Mouse (Mus musculus): Measurements from ENCODE around the gene Mcrip2.
"Not testable (repeated sequence)": the region's sequence is repeated elsewhere in the genome, so short reads cannot be mapped to it uniquely, and the experiment has no call there.

The Mcrip2 gene

DNA sequence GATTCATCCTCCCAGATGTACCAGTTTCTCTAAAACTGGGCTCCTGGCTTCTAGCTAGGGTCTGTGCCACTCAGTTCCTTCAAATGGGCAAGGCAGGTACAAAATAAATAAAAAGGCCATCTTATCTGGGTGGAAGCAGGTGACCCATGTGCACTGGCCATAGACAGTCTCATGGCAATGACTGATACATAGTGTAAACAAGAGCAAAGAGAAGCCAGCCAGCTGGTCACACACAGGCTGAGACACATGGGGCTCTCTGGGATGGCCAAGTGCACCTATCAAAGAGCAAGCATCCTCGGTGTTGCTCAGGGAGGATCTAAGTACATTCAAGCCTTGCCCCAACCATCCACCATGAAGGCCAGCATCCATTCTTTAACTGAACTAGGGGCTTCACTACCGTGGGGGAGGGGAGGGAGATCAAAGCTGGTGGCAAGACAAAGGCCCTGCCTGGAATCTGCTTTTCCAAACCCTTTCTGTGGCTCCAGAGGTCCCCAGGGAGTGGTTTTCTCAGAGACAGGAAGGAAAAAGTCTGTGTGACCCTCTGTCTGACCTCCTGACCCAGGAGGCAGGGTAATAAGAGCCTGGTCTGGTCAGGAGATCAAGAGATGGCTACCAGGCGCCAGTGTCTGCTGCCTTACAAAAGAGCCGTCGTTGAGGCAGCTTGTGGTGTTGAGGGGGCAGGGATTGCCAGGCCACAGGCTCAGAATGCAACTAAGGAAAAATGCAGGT, 12.5 kb upstream of the Mcrip2 start:
- DNase-seq (ENCODE audit: low read depth, low spot score) = peak; percentile 89

DNA sequence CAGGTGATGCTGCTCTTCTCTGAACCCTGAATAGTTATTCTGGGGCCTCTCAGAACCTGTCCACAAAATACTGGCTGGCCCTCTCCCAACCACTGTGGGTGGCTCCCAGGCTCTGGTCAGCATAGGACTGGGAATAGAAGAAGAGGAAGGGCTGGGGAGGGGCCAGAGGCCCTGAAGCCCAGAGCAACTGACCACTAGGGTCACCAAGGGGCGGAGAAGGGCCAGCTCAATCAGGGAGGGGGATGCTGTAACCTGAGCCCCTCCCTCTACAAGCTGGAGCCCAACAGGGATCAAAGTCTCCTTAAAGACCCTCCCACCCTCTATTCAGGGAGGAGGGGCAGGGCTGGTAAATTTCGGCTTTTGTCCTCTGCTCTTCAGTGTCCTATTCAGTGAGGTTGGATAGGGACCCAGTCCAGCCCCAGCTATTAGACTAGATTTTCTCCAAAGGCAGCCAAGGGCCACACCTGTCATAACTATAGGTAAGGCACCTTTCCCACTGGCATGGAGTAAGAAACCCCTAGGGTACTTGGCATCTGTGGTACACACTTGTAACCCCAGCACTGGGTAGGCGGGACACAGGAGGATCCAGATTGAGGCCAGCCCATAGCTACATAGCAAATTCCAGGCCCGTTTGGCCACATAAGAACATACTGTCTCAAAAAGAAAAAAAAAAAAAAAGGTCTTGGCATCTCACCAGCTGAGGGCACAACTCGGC, 11.8 kb upstream of the Mcrip2 start, which contains the start of gene Wfikkn1:
Gene Wfikkn1 (minus strand): TSS at position 663 of the 715 bp plus-strand sequence.
- no peak for DNase-seq (ENCODE audit: low read depth, low spot score)

DNA sequence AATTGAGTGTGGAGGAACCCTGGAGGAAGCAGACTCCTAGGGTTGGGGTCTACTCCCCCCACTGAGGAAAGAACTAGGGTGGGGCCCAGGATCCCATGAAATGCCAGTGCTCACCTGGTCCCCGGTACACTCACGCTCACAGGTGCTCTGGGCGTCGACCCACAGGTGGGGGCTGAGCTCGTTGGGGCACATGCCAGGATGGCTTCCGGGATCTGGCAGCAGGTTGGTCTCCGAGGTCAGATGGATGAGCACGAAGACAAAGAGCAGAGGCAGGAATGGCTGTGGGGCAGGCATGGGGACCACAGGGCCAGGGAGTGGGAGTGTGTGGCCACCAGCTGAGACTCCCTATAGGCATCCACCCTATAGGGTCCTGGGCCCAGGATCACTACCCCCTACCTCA, 11.2 kb upstream of the Mcrip2 start:
- DNase-seq (ENCODE audit: low read depth, low spot score) = no peak

DNA sequence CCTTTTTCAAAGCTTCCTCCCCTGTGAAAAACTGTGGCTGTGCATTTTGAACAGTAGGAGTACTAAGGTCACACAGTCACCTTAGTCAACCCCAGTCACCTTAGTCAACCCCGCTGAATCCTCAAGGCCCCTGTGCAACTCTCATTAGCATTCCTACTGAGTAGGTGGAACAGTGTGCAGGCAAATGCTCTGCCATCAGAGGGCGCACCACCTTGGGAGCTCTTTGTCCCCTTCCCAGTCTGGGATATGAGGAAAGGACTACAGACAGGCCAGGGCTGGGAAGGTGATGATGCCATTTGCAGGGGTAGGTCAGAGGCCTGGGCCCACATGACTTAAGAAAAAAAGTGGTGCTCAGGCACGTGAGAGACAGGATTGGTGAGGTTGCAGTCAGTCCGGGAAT, 10.7 kb upstream of the Mcrip2 start:
- peak; percentile 93 for DNase-seq (ENCODE audit: low read depth, low spot score)

DNA sequence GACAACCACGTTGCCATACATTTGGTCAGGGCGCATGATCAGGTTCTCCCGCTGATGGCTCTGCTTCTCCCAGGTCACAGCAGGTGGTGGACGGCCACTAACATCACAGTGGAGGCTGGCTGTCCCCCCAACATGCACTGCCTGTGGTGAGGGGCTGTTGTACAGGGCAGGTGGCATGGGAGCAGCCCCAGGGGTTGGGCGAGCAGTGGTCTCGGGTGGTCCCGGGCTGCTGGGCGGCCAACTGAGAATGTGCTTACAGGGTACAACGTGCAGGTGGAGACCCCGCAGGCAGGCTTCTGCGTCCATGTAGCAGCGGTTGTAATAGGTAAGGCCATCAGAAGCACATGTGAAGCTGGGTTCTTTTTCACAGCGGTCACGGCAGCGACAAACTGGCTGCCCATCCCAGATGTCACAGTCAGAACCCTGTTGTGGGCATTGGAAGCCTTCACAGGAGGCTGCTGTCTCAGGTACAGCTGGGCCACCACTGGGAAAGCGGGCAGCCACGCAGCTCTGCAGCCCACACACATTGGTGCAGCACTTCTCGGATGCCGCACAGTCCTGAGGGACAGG, 10.1 kb upstream of the Mcrip2 start:
- no peak for DNase-seq (ENCODE audit: low read depth, low spot score)

DNA sequence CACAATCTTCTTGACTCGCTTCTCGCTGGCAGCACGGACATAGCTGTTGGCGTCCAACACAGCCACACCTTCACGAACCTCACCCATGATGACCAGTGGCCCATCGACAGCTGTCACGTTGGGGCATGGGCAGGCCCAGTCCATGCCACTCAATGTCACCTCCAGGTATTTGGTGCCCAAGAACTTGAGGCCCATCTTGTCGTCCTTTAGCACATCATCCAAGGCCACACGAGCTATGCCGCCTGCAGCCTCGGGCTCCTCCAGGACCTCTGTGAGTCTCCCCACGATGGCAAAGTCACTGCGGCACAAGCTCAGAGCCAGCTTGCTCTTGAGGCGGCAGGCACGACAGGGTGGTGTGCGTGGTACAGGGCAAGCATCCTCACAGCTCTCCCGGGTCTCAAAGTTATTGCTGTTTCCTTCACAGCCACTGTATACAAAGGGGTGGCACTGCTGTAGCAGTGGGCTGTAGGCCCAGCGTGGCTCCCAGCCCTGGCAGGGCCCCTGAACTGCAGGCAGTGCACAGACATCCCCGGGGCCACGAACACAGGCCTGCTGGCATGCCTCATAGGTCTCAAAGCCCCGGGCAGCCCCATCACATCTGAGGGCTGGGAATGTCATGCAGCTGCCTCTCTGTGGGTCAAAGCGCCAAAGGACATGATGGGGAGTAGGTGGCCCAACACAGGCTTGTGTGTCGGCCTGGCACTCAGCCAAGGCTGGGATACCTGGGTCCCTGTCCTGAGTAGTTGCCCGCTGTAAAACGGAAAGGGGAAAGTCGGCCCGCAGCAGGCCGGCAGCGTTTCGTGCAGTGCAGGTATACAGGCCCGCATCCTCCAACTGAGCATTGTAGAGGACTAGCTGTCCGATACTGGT, 9.4 kb upstream of the Mcrip2 start:
- DNase-seq (ENCODE audit: low read depth, low spot score) = no peak

- no peak for DNase-seq (ENCODE audit: low read depth, low spot score)
Observed at GRCm38 (mm10) chr17:25877025-25877424, 8.5 kb upstream of the Mcrip2 start.

- DNase-seq (ENCODE audit: low read depth, low spot score) = no peak
Observed at GRCm38 (mm10) chr17:25876347-25876915, 7.9 kb upstream of the Mcrip2 start.

DNA sequence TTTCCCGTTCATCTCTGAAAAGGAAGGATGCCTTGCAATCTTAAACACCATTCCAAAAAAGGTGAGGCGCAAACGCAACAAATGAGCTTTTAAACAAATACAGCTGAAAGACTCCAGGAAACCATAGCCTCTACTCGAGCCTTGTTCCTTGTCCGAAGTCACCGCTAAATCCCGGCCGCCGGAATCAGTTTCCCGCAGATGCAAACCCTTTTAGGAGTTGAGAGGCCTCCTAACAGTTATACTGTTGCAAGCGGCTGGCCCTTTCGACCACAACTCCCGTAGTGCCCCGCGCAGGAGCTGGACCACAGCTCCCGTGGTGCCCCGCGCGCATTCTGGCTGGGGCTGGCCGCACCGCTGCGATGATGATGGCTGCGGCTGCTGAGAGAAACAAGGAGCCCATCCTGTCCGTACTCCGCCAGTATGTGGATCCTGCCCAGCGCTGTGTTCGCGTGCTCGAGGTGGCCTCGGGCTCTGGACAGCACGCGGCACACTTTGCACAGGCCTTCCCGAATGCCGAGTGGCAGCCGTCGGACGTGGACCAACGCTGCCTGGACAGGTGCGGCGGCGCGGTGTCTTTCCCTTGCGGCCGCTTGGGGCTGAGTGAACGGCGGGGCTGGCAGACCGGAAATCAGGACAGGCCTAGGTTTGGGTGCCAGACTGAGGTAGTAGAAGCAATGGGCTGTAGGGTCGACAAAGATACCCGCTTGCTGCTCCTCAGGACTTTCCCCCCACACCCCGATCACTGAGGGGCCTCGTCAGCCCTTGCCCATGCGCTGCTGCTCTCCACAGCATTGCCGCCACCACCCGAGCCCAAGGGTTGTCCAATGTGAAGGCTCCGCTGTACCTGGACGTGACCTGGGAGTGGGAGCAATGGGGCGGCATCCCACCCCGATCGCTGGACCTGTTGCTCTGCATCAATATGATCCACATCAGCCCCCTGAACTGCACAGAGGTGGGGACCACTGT, 6.9 kb upstream of the Mcrip2 start:
- DNase-seq (ENCODE audit: low read depth, low spot score) = peak; percentile 81

DNA sequence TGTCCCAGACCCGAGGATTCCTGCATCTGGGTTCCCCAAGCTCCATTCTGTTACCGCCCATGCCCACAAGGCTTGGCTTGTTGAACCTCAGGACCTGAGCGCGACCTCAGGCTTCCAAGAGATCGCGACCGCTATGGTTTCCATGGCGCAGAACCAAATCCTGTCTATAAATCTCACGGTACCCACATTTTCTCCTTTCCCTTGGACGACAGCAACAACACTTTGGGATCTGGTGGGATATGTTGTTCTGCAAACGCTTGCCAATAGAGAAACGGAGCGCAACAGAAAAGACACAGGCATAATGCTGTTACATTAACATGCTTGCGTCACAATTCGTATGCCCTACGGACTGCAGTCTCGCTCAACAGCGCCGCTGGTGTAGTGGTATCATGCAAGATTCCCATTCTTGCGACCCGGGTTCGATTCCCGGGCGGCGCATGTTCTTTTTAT, 6.2 kb upstream of the Mcrip2 start, which contains the start of gene Mettl26:
Gene Mettl26 (plus strand): TSS at position 354 of the 450 bp plus-strand sequence.
- DNase-seq (ENCODE audit: low read depth, low spot score) = peak; percentile 90

DNA sequence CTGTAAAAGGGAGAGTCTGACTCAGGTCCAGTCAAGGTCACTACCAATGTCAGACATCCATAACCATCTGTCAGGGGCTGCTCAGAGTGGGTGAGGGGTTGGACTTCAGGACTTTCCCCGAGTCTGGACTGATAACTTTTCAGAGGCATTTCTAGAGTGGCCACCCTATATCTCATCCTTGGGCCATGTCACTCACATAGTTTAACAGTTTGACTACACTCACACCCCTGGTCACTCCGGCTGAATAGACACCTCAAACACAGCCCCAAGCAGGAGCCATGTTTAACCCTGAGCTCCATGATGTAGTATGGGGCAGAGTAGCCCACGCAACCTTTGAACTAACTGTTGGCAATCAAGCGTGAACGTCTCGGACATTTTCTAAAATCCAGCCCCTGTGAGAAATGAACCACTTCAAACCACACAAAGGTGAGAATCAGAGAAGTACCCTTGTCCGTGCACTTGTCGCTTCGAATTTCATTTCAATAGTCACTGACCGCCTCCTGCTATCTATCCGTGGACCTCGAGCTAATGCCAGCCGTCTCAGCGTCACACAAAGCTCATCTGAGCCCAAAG, 5.7 kb upstream of the Mcrip2 start:
- no peak for DNase-seq (ENCODE audit: low read depth, low spot score)

GRCm38 (mm10) chr17:25873405-25874147, 5.0 kb upstream of the Mcrip2 start:
- no peak for DNase-seq (ENCODE audit: low read depth, low spot score)

GRCm38 (mm10) chr17:25872676-25873075, 4.1 kb upstream of the Mcrip2 start:
- no peak for DNase-seq (ENCODE audit: low read depth, low spot score)

GRCm38 (mm10) chr17:25871566-25871965, 3.0 kb upstream of the Mcrip2 start:
- DNase-seq (ENCODE audit: low read depth, low spot score) = not testable (repeated sequence)

DNA sequence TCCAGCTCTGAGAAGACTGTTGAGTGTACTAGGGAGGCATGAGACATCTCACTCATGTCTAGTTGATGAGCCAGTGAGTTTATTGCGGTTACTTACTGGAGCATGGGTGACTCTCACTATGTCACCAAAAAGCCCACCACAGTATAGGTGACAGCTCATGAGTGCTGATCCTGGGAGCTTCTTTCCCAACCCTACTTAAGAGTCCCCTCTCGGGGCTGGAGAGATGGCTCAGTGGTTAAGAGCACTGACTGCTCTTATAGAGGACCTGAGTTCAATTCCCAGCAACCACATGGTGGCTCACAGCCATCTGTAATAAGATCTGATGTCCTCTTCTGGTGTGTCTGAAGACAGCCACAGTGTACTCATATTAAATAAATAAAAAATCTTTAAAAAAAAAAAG, 1.4 kb upstream of the Mcrip2 start:
- DNase-seq (ENCODE audit: low read depth, low spot score) = no peak

GRCm38 (mm10) chr17:25869498-25869897, 934 bp upstream of the Mcrip2 start:
- no peak for DNase-seq (ENCODE audit: low read depth, low spot score)

GRCm38 (mm10) chr17:25867836-25868600, 546 bp downstream of the Mcrip2 start:
- peak; percentile 30 for DNase-seq (ENCODE audit: low read depth, low spot score)

- DNase-seq (ENCODE audit: low read depth, low spot score) = peak; percentile 60
Observed at GRCm38 (mm10) chr17:25867509-25867835, 1.1 kb downstream of the Mcrip2 start.
